Mouse (Mus musculus) small intestine, adult 2 months (tissue): ENCODE data around the gene Zbtb38. TPM values are rescaled to one million over a fixed set of nuclear protein-coding genes. Genes with fewer than 3 reads are reported as not detected.

Experiments used
- H3K27ac ChIP-seq: fragments of 200-500 bp; 2 replicates; pipeline ENCODE4 v1.5.1; 2012; ENCODE audit warnings: low read depth, low read length, control low read depth, inconsistent platforms; ENCODE audit not compliant: insufficient read depth
- H3K27me3 ChIP-seq: fragments of 200-500 bp; 2 replicates; pipeline ENCODE4 v1.6.1; 2012; ENCODE audit warnings: mild to moderate bottlenecking, moderate library complexity, low read length, inconsistent platforms; ENCODE audit not compliant: control insufficient read depth, insufficient read depth
- H3K36me3 ChIP-seq: fragments of 200-500 bp; 2 replicates; pipeline ENCODE4 v1.6.1; 2012; ENCODE audit warnings: mild to moderate bottlenecking, low read length, control low read depth, inconsistent platforms; ENCODE audit not compliant: control insufficient read depth, insufficient read depth
- H3K4me1 ChIP-seq: fragments of 200-500 bp; 2 replicates; pipeline ENCODE4 v1.6.1; 2012; ENCODE audit warnings: low read length, inconsistent platforms, mixed read lengths; ENCODE audit not compliant: control insufficient read depth, insufficient read depth, insufficient read length
- H3K4me3 ChIP-seq: fragments of 200-500 bp; 2 replicates; pipeline ENCODE4 v1.5.1; 2012; ENCODE audit warnings: low read depth, mild to moderate bottlenecking, control low read depth, inconsistent platforms, low read length, moderate library complexity
- CTCF ChIP-seq: fragments of 200-500 bp; IDR thresholded peaks from 2 replicates; pipeline ENCODE4 v1.5.1; 2012; ENCODE audit warnings: low read depth, mild to moderate bottlenecking, control low read depth, inconsistent platforms, low read length, moderate library complexity, mixed read lengths; ENCODE audit not compliant: insufficient replicate concordance, insufficient read length; ENCODE audit errors: extremely low read depth
- POLR2A ChIP-seq: fragments of 200-500 bp; IDR thresholded peaks from 2 replicates; pipeline ENCODE4 v1.6.1; 2012; ENCODE audit warnings: low read depth, mild to moderate bottlenecking, control low read depth, inconsistent platforms, low read length, moderate library complexity
- WGBS: fragments of 180-500 bp; shearing (Covaris S2); methylation state at CpG from one replicate; pipeline ENCODE4 v1.1.7; 2018; 5-methylcytosine and 5-hydroxymethylcytosine counted together
- polyA plus RNA-seq: library from polyadenylated mRNA; depleted of rRNA; stranded (reverse); fragments of >200 nt; gene quantifications from 2 replicates; pipeline ENCODE4 v1.2.3, GENCODE M21; 2012; rRNA removed

Gene Zbtb38
- polyA plus RNA-seq, 1 experiment = 7.7 TPM

DNA sequence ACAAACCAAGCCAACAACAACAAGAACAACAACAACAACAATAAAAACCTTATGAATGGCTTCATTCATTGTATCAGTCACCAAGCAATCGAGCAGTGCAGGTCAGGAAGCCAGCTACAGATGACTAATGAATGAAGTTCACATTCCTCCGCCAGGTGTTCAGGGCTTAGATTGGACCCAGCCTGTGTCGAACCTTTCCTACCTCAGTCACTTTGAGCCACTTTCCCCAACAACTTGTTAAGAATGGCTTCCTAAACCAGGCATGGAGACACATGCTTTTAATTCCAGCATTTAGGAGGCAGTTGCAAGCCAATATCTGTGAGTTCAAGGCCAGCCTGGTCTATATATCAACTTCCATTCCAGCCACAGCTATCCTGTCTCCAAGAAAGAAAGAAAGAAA, 116.7 kb downstream of the Zbtb38 start:
- Histone ChIP-seq H3K4me3 (no peak overlapping the region), H3K27ac (no peak overlapping the region), H3K27me3 (no peaks in the 10 kb centered on the region), H3K4me1 (peaks cover 45% of the 10 kb centered on the region), H3K36me3 (no peaks in the 10 kb centered on the region)
- 47% methylated on average over 3 of the region's 3 CpGs for WGBS
- TF ChIP-seq POLR2A (no peak), CTCF (no peak)

DNA sequence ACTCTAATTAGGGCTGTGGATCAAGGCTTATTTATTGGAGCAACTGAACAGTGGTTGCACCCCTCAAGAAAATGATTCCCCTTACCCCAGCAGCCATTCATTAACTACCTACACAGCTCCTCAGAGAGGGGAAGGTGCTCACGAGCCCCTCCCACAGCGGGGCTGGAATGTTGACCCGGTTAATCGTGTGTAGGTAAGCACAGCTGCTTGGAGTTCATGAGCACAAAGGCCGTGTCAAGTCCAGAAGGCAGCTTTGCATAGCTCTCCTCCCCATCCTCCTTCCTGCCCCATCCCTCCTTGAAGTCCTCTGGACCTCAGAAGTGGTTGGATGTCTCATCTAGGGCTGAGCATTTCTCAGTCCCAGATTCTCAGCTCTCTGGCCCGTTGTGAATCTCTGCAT, 117.5 kb downstream of the Zbtb38 start:
- TF ChIP-seq POLR2A = no peak
- no peak for TF ChIP-seq CTCF
- WGBS = 19% methylated on average over 6 of the region's 6 CpGs
- Histone ChIP-seq H3K36me3 (no peaks in the 10 kb centered on the region), H3K27ac (peak overlapping the region; percentile 51; the same call in 1 of the 2 replicates), H3K27me3 (no peaks in the 10 kb centered on the region), H3K4me1 (peaks cover 40% of the 10 kb centered on the region), H3K4me3 (no peak overlapping the region)

DNA sequence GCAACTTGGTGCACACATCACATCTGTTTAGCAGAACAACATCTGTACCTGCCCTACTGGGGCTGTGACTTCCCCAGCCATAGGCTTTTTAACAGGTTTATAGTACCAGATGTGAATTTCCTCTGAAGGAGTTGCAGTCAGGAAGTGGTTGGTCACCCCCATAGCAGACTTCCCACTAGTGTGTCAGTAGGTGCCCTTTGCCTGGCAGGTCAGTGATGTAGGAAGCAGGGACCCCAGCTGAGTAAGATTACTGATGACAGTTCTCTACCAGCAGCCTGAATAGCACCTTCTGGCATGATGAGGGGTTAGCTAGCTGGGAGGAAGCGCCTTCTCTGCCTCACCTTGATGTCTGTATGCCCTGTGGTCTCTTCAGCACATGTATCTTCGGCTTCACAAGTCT, 118.9 kb downstream of the Zbtb38 start:
- no peak overlapping the region for H3K27ac ChIP-seq

More for the DNA sequence above, 118.9 kb downstream of the Zbtb38 start:
- no peak for TF ChIP-seq CTCF
- TF ChIP-seq POLR2A = no peak
- H3K4me1 ChIP-seq = peaks cover 28% of the 10 kb centered on the region
- no peaks in the 10 kb centered on the region for H3K27me3 ChIP-seq
- no peaks in the 10 kb centered on the region for H3K36me3 ChIP-seq
- WGBS = 91% methylated on average over 2 of the region's 2 CpGs
- H3K4me3 ChIP-seq = no peak overlapping the region

Other genes with a start within 250 kb of the Zbtb38 start
- 0.08 TPM in 1 of 2 replicates, not detected in the other for gene Gm28729, start 227.6 kb downstream of the Zbtb38 start, polyA plus RNA-seq
- 0.98 and 2.6 TPM in 2 replicates for gene Rasa2, start 121.2 kb downstream of the Zbtb38 start, polyA plus RNA-seq
- 5.3 and 11.9 TPM in 2 replicates for gene Pxylp1, start 139.8 kb upstream of the Zbtb38 start, polyA plus RNA-seq